In the genomic region with DNA sequence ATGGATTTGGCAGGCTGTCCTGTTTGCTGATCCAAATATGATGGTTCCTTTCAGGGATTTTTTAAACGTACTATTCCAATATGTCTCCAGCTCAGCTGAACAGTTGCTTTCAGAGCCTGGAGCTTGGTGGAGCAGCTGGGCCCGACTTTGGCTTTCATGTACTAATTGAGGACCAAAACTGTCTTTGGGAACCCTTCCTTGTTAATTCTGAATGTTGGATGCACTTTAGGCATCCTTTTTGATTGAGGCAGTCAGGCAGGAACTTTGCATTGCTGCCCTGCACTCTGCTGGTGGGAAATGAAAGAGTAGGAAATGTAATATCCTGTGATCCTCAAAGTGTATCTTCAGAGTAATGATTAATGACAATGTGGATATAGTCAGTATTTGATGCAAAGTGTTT, we compare ENCODE assay signal across 19 mouse cellular contexts.
DNase-seq lines count a peak whose midpoint lies in the region; ATAC-seq and TF ChIP-seq lines count a peak whose summit lies in the region.
"Had no signal": no experiment of that assay in that cellular context is flagged by ENCODE, and none has a peak within 500 bp of the region (broad histone marks: within the 10 kb centered on the region; RNA-seq: fewer than 3 reads in every experiment).

No protein-coding gene starts in this region.

- H3K9ac ChIP-seq in kidney, postnatal 0 days (ENCODE audit: low read depth, low read length) = no peak overlapping the region
- H3K9ac ChIP-seq: heart, embryonic 13.5 days; limb, embryonic 15.5 days; lung, embryonic 15.5 days; neural tube, embryonic 15.5 days; stomach, embryonic 15.5 days had no signal

- peak; percentile 42; the same call in 1 of the 2 replicates for TF ChIP-seq CTCF in kidney, postnatal 0 days (IDR thresholded peaks at IDR 0.05; ENCODE audit: low read depth)

- 65% methylated on average over 2 of the region's 2 CpGs for WGBS in kidney, postnatal 0 days

- H3K4me1 ChIP-seq in kidney, postnatal 0 days (replicated peaks; ENCODE audit: insufficient read depth, low read length) = no peaks in the 10 kb centered on the region
- H3K4me1 ChIP-seq: heart, embryonic 13.5 days; hindbrain, embryonic 10.5 days; limb, embryonic 15.5 days; lung, embryonic 15.5 days; neural tube, embryonic 15.5 days; stomach, embryonic 15.5 days had no signal

- no peak overlapping the region for H3K27ac ChIP-seq in kidney, postnatal 0 days
- H3K27ac ChIP-seq: heart, embryonic 13.5 days; hindbrain, embryonic 10.5 days; limb, embryonic 15.5 days; lung, embryonic 15.5 days; neural tube, embryonic 15.5 days; stomach, embryonic 15.5 days had no signal

- H3K9me3 ChIP-seq in kidney, postnatal 0 days (replicated peaks; ENCODE audit: low read length) = no peaks in the 10 kb centered on the region
- H3K9me3 ChIP-seq: heart, embryonic 13.5 days; hindbrain, embryonic 10.5 days; limb, embryonic 15.5 days; lung, embryonic 15.5 days; neural tube, embryonic 15.5 days; stomach, embryonic 15.5 days had no signal

- H3K27me3 ChIP-seq in kidney, postnatal 0 days (ENCODE audit: insufficient read depth, low read length) = no peaks in the 10 kb centered on the region
- H3K27me3 ChIP-seq: CH12.LX; heart, embryonic 13.5 days; limb, embryonic 15.5 days; lung, embryonic 15.5 days; neural tube, embryonic 15.5 days; stomach, embryonic 15.5 days had no signal

- ATAC-seq in kidney, postnatal 0 days (replicated peaks; ENCODE audit: low FRiP score, low read depth) = no peak

- H3K4me3 ChIP-seq in kidney, postnatal 0 days (replicated peaks; ENCODE audit: low read depth, low read length) = no peak overlapping the region
- H3K4me3 ChIP-seq: heart, embryonic 13.5 days; hindbrain, embryonic 10.5 days; limb, embryonic 15.5 days; lung, embryonic 15.5 days; neural tube, embryonic 15.5 days; stomach, embryonic 15.5 days had no signal

- peak; percentile 22 to 34 for DNase-seq in cerebellum, postnatal 10 days
- no peak for DNase-seq in cerebellum, postnatal 25 days
- no peak for DNase-seq in kidney, postnatal 0 days (ENCODE audit: low spot score)
- no peak for DNase-seq in kidney, postnatal 36 days
- peak; percentile 46 for DNase-seq in Muller cell, postnatal 12 days (ENCODE audit: inconsistent ontology term)
- peak; percentile 32 for DNase-seq in layer of hippocampus, adult 9-10 months (ENCODE audit: low spot score)
- DNase-seq in urinary bladder, postnatal 36 days (ENCODE audit: low spot score in 2 of 2) = no peak
- no peak for DNase-seq in spleen, postnatal 10 days (ENCODE audit: low spot score in 2 of 2)
- DNase-seq: cerebellum, adult 18-20 months; gastrocnemius, postnatal 10 days; kidney, adult 11 months; thymus, postnatal 4 days had no signal

- H3K4me2 ChIP-seq in kidney, postnatal 0 days (ENCODE audit: low read length) = no peak overlapping the region
- H3K4me2 ChIP-seq: heart, embryonic 13.5 days; limb, embryonic 15.5 days; lung, embryonic 15.5 days; neural tube, embryonic 15.5 days; stomach, embryonic 15.5 days had no signal

- no peaks in the 10 kb centered on the region for H3K36me3 ChIP-seq in kidney, postnatal 0 days (ENCODE audit: insufficient read depth, low read length)
- H3K36me3 ChIP-seq: heart, embryonic 13.5 days; hindbrain, embryonic 10.5 days; limb, embryonic 15.5 days; lung, embryonic 15.5 days; neural tube, embryonic 15.5 days; stomach, embryonic 15.5 days had no signal

Comparison
In these comparisons a context has a peak if more than half of its experiments do, and no peak if none do; other contexts are left out.
1. DNase-seq: peak in cerebellum, postnatal 10 days (2 of 2), Muller cell, postnatal 12 days (single experiment) and layer of hippocampus, adult 9-10 months (single experiment); none in cerebellum, postnatal 25 days (0 of 2), kidney, postnatal 0 days (single experiment), kidney, postnatal 36 days (0 of 2), urinary bladder, postnatal 36 days (0 of 2) and spleen, postnatal 10 days (0 of 2).